ENCODE assay signal across 13 mouse cellular contexts in genomic region chr9:65603401-65604102, GRCm38 (mm10). TPM values are rescaled to one million over a fixed set of nuclear protein-coding genes. Genes with fewer than 3 reads are reported as not detected.
DNase-seq lines count a peak whose midpoint lies in the region; ATAC-seq and TF ChIP-seq lines count a peak whose summit lies in the region.
"Had no signal": no experiment of that assay in that cellular context is flagged by ENCODE, and none has a peak within 500 bp of the region (broad histone marks: within the 10 kb centered on the region; RNA-seq: fewer than 3 reads in every experiment).

No protein-coding gene starts in this region.

- peak; percentile 43; the same call in 1 of the 2 replicates for TF ChIP-seq CTCF in cerebellum, adult 2 months (IDR thresholded peaks at IDR 0.05; ENCODE audit: borderline replicate concordance, insufficient read depth, low read depth, low read length)
- TF ChIP-seq CTCF in layer of hippocampus, adult 2 months (conservative IDR thresholded peaks at IDR 0.05), result peak; percentile 71
- peak; percentile 70 for TF ChIP-seq CTCF in Patski (IDR thresholded peaks at IDR 0.05)

- in situ Hi-C loops in Patski (cut with MboI; ENCODE audit: low pct_unique_long_range_greater_than_20kb), result no loop called here

- no peak overlapping the region for H3K4me3 ChIP-seq in cerebellum, adult 2 months (replicated peaks; ENCODE audit: insufficient read depth, low read depth, low read length)
- H3K4me3 ChIP-seq in layer of hippocampus, adult 2 months, result no peak overlapping the region
- H3K4me3 ChIP-seq: embryonic facial prominence, embryonic 15.5 days; limb, embryonic 13.5 days had no signal

- ATAC-seq in Patski, result no peak
- ATAC-seq: midbrain, embryonic 16.5 days had no signal

- DNase-seq in cerebellum, adult 2 months, result no peak
- DNase-seq in cerebellum, adult 9-11 months, result no peak
- DNase-seq in layer of hippocampus, adult 2 months (ENCODE audit: low spot score in 2 of 2), result peak in 1 of 2 experiments; percentile 24
- no peak for DNase-seq in layer of hippocampus, postnatal 36 days
- no peak for DNase-seq in Patski (ENCODE audit: low read depth, low spot score)
- DNase-seq in lung, postnatal 14 days, result peak; percentile 33
- no peak for DNase-seq in right cerebral cortex, postnatal 4 days
- DNase-seq in heart, adult 9 months (ENCODE audit: low spot score in 2 of 2), result no peak
- DNase-seq: thymus, adult 2 months had no signal

- no peaks in the 10 kb centered on the region for H3K27me3 ChIP-seq in cerebellum, adult 2 months (ENCODE audit: control insufficient read depth, insufficient read depth, low read length)
- H3K27me3 ChIP-seq in Patski, result no peaks in the 10 kb centered on the region
- H3K27me3 ChIP-seq: embryonic facial prominence, embryonic 15.5 days; limb, embryonic 13.5 days had no signal

- H3K4me1 ChIP-seq in cerebellum, adult 2 months (ENCODE audit: control insufficient read depth, insufficient read depth, low read length), result no peaks in the 10 kb centered on the region
- H3K4me1 ChIP-seq: embryonic facial prominence, embryonic 15.5 days had no signal

- H3K27ac ChIP-seq in cerebellum, adult 2 months (ENCODE audit: insufficient read depth, low read length), result no peak overlapping the region
- no peak overlapping the region for H3K27ac ChIP-seq in layer of hippocampus, adult 2 months
- H3K27ac ChIP-seq: embryonic facial prominence, embryonic 15.5 days; limb, embryonic 13.5 days had no signal

- CTCF ChIA-PET in Patski (lab: Charles Lee), result interaction anchor here (1.1 to 7.1 kb wide), 5 partner anchors 61 to 96 kb away, joined by 3 to 116 read pairs (median 4); partner anchors contain the start of gene Oaz2

- POLR2A ChIA-PET in Patski (lab: Charles Lee), result interaction anchor here (0.6 kb wide), 2 partner anchors 73 to 74 kb away, joined by 3 read pairs; no protein-coding TSS in a partner anchor

- 59% methylated on average over 8 of the region's 8 CpGs for WGBS in cerebellum, adult 2 months

- TF ChIP-seq POLR2A in cerebellum, adult 2 months (IDR thresholded peaks at IDR 0.05; ENCODE audit: borderline replicate concordance, insufficient read depth, low read length), result no peak

RNA-seq across cellular contexts. Expression of gene Pif1, which starts 16.6 kb away (rescaled TPM):
- 0.11 and 0.14 TPM in 2 replicates for polyA plus RNA-seq in cerebellum, adult 2 months (2012; rRNA removed)
- under 1 TPM; 0.17 to 0.38 TPM for total RNA-seq in layer of hippocampus, adult 2 months (2021)
- total RNA-seq in layer of hippocampus, postnatal 36 days (2021), result under 1 TPM; 0.12 to 0.25 TPM
- polyA plus RNA-seq in Patski (2021), result 7.2 TPM
- total RNA-seq: heart, adult 18-20 months had no signal

RNA-seq across cellular contexts. Expression of gene Plekho2, which starts 23.7 kb away (rescaled TPM):
- polyA plus RNA-seq in cerebellum, adult 2 months (2012; rRNA removed), result 27.3 and 28.5 TPM in 2 replicates
- 10 to 100 TPM; 12.0 to 14.5 TPM for total RNA-seq in layer of hippocampus, adult 2 months (2021)
- total RNA-seq in layer of hippocampus, postnatal 36 days (2021), result 10 to 100 TPM in 1 of 2 experiments, 1 to 10 TPM in 1; 9.8 to 10.9 TPM
- 11.9 TPM for polyA plus RNA-seq in Patski (2021)

RNA-seq across cellular contexts. Expression of gene Rbpms2, which starts 25.9 kb away (rescaled TPM):
- 8.8 and 10.7 TPM in 2 replicates for polyA plus RNA-seq in cerebellum, adult 2 months (2012; rRNA removed)
- total RNA-seq in layer of hippocampus, adult 2 months (2021), result 1 to 10 TPM; 2.1 to 2.8 TPM
- 1 to 10 TPM; 3.2 to 4.0 TPM for total RNA-seq in layer of hippocampus, postnatal 36 days (2021)
- 53.9 TPM for polyA plus RNA-seq in Patski (2021)
